Mouse (Mus musculus): ENCODE data around the gene Tmcc1. TPM values are rescaled to one million over a fixed set of nuclear protein-coding genes. Genes with fewer than 3 reads are reported as not detected.
A peak's percentile ranks its signal among the peaks of the same experiment; 100 is the strongest.
"Not testable (repeated sequence)": the region's sequence is repeated elsewhere in the genome, so short reads cannot be mapped to it uniquely, and the experiment has no call there.

Gene Tmcc1
- polyA plus RNA-seq (2016; fragmentation: Nextera tagmentation; extraction: Ambion mirVana), result 13.9 and 14.3 TPM in 2 replicates

DNA sequence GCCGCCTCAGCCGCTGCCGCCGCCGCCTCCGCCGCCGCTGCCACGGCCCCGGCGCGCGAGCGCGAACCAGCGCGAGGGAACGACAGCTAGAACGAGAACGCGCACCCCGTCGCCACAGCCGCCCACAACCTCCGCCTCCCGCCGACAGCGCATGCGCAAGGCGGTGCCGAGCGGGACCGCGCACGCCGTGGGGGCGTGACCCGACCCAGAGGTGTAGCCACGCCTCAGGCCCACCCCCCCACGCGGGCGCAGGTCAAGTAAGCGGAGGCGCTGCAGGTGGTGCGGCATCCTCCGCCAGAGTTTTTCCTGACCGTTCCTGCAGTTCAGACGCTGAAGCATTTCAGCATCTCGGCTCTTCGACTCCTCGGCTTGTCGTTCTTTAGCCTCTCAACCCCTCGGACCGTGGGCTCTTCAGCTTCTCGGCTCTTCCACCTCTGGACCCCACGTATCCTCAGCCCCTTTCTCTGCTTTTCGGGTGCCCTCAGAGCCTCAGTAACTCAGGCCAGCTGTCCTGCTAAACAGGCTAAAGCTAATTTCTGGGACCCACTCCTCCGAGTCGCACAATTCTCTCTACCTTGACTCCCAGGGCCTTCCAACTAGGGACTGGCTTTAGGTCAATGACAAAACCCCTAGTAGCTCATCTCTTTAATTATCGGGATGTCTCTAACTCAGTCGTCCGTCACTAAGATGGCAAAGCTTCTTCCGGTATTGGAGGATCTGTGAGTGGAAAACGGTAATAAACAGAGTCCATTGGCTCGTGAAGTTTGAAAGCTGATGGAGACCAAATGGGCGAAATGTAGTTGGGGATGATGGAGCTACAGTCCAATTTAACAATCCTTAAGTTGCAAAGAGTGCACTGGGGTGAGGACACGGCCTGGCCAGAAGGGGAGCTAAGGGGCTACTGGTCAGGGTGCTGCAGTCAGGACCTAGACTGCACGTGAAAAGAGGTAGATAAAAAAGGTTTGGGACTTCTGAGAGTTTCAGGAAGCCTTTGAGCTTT, at the start of gene Tmcc1:
Gene Tmcc1 (minus strand): TSS at position 93 of the 1,000 bp plus-strand sequence.
- Histone ChIP-seq H3K27ac (peak within 1 kb of the TSS; percentile 94), H3K9me3 (replicated peaks) (no peaks in the 10 kb centered on the region), H3K36me3 (no peaks in the 10 kb centered on the region; the same call in 1 of the 2 replicates), H3K27me3 (ENCODE audit: low read depth, poor library complexity, severe bottlenecking) (no peaks in the 10 kb centered on the region), H3K4me1 (peaks cover 19% of the 10 kb centered on the region; the same call in 1 of the 2 replicates), H3K4me3 (peak within 1 kb of the TSS; percentile 96)
- under 1% methylated on average over 68 of the region's 68 CpGs for WGBS
- DNase-seq (ENCODE audit: low spot score), result peak; percentile 99

DNA sequence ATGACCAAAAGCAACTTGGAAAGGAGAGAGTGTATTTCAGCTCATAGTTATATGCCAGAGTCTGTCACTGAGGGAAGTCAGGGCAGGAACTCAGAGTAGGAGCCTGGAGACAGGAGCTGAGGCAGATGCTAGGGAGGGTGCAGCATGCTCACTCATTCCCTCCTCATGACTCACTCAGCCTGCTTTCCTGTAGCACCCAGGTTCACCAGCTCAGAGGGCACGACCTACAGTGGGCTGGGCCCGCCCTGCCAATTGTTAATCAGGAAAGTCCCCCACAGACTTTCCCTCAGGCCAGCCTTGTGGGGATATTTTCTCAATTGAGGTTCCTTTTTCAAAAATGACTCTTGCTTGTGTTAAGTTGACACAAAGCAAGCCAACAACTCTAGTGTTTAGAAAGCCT, 47.1 kb upstream of the Tmcc1 start:
- Histone ChIP-seq H3K4me1 (no peaks in the 10 kb centered on the region), H3K4me3 (no peak overlapping the region)
- WGBS, result 84% methylated on average over 2 of the region's 2 CpGs

DNA sequence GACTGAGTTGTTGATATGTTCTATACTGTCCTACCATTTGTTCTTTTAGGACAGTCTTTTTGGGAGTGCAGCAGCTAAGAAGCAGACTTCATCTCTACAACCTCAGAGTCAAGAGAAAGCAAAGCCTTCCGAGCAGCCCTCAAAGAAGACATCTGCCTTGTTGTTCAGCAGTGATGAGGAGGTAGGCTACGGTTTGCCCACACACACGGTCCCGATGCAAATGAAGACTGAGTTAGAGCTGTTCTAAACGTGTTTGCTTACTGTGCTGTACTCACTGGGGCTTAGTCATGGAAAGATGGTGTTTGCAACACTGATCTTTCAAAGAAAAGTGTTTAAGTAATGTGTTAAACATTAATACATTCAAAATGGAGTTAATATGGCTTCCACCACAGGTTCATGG, 44.8 kb upstream of the Tmcc1 start:
- no peak overlapping the region for H3K4me3 ChIP-seq
- H3K27me3 ChIP-seq (ENCODE audit: low read depth, poor library complexity, severe bottlenecking), result no peaks in the 10 kb centered on the region
- no peak for DNase-seq (ENCODE audit: low spot score)
- H3K9me3 ChIP-seq (replicated peaks), result no peaks in the 10 kb centered on the region
- 92% methylated on average over 5 of the region's 5 CpGs for WGBS
- no peaks in the 10 kb centered on the region for H3K4me1 ChIP-seq
- no peak overlapping the region for H3K27ac ChIP-seq
- peaks cover 76% of the 10 kb centered on the region for H3K36me3 ChIP-seq

More for the DNA sequence above, 47.1 kb upstream of the Tmcc1 start:
- Histone ChIP-seq H3K27me3 (ENCODE audit: low read depth, poor library complexity, severe bottlenecking) (no peaks in the 10 kb centered on the region), H3K27ac (no peak overlapping the region), H3K36me3 (peaks cover 83% of the 10 kb centered on the region), H3K9me3 (replicated peaks) (no peaks in the 10 kb centered on the region)
- no peak for DNase-seq (ENCODE audit: low spot score)

DNA sequence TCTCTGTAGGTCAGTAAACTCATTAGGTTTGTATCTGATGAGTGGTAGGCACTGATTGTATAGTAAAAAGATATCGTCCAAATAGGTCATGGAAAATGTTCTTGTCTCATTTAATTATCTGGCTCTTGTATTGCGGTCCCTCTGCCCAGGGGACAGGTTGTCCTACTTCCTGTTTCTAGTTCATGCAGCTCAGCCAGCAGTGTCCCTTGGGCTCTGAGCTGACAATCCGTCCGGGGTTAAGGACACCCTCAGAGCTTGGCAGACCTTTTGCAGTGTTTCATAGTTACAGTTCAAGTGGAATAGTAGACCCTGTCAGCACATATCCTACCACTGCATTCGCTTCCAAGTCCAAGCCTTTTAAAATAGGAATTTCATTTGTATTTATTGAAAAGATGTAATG, 42.0 kb upstream of the Tmcc1 start:
- Histone ChIP-seq H3K4me1 (no peaks in the 10 kb centered on the region), H3K4me3 (no peak overlapping the region), H3K36me3 (peaks cover 77% of the 10 kb centered on the region), H3K27me3 (ENCODE audit: low read depth, poor library complexity, severe bottlenecking) (no peaks in the 10 kb centered on the region), H3K27ac (no peak overlapping the region), H3K9me3 (replicated peaks) (no peaks in the 10 kb centered on the region)
- WGBS, result 95% methylated on average over 5 of the region's 5 CpGs
- no peak for DNase-seq (ENCODE audit: low spot score)

DNA sequence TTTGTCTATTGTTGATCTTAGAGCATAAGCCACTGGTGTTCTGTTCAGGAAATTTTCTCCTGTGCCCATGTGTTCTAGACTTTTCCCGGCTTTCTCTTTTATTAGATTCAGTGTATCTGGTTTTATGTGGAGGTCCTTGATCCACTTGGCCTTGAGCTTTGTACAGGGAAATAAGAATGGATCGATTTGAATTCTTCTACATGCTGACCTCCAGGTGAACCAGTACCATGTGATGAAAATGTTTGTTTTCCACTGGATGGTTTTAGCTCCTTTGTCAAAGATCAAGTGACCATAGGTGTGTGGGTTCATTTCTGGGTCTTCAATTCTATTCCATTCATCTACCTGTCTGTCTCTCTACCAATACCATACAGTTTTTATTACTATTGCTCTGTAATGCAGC, 41.5 kb upstream of the Tmcc1 start:
- H3K4me3 ChIP-seq; H3K9me3 ChIP-seq (replicated peaks); DNase-seq (ENCODE audit: low spot score); H3K4me1 ChIP-seq; H3K27me3 ChIP-seq (ENCODE audit: low read depth, poor library complexity, severe bottlenecking); H3K27ac ChIP-seq: not testable (repeated sequence)
- 89% methylated on average over 2 of the region's 2 CpGs for WGBS
- H3K36me3 ChIP-seq, result peaks cover 75% of the 10 kb centered on the region

DNA sequence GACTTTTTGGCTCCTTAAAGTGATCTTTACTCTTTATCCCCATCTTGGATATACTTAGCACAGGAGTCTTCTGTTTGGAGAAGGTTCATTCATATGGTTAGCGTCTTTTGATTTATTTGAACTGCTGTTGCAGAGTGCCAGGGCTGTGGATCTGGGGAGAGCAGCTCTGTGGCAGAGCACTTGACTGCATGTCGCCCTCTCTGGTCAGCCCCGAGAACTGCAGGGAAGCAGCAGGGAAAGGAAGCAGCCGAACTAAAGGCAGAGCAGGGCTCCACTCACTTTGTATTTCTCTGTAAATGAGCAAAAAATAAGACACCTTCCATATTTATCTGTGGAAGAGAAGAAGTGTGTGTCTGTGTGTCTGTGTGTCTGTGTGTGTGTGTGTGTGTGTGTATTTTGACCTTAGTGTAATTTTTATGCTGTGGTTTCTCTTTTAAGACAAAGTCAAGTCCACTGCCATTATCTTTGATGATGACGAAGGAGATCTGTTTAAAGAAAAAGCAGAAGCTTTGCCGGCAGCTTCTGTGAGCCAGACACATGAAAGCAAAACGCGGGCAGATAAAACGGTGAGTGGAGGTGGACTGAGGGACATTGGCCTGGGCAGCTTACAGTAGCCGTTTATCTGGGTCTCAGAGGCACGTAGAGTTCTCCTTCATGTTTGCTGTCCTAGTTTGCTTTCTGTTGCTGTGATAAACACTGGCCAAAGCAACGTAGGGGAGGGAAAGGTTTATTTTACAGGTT, 35.7 kb upstream of the Tmcc1 start:
- no peaks in the 10 kb centered on the region for H3K27me3 ChIP-seq (ENCODE audit: low read depth, poor library complexity, severe bottlenecking)
- H3K4me3 ChIP-seq, result no peak overlapping the region
- no peak overlapping the region for H3K27ac ChIP-seq
- no peaks in the 10 kb centered on the region for H3K9me3 ChIP-seq (replicated peaks)
- DNase-seq (ENCODE audit: low spot score), result peak; percentile 76
- no peaks in the 10 kb centered on the region for H3K4me1 ChIP-seq
- 66% methylated on average over 12 of the region's 12 CpGs for WGBS
- H3K36me3 ChIP-seq, result peaks cover 86% of the 10 kb centered on the region

DNA sequence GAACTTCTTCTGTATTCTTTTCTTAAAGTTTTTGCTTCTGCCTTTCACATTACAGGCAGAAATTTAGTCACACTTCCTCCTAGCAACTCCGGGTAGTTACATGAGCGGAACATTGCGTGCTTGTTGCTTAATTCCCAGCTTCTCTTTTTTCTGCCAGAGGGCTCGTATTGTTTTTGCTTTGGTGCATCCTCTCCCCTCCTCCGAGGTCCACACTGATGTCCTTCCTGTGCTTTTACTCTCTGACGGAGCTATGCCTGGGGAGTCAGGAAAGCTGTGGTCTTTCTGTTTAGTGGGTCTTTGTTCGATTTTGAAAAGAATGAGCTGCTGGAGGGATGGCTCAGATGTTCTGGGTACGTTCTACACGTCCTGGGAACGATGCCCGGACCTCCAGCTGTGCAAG, 34.5 kb upstream of the Tmcc1 start:
- H3K36me3 ChIP-seq, result peaks cover 85% of the 10 kb centered on the region
- DNase-seq (ENCODE audit: low spot score), result no peak
- no peaks in the 10 kb centered on the region for H3K9me3 ChIP-seq (replicated peaks)
- 91% methylated on average over 11 of the region's 11 CpGs for WGBS
- no peaks in the 10 kb centered on the region for H3K27me3 ChIP-seq (ENCODE audit: low read depth, poor library complexity, severe bottlenecking)
- no peak overlapping the region for H3K27ac ChIP-seq
- no peak overlapping the region for H3K4me3 ChIP-seq
- no peaks in the 10 kb centered on the region for H3K4me1 ChIP-seq

DNA sequence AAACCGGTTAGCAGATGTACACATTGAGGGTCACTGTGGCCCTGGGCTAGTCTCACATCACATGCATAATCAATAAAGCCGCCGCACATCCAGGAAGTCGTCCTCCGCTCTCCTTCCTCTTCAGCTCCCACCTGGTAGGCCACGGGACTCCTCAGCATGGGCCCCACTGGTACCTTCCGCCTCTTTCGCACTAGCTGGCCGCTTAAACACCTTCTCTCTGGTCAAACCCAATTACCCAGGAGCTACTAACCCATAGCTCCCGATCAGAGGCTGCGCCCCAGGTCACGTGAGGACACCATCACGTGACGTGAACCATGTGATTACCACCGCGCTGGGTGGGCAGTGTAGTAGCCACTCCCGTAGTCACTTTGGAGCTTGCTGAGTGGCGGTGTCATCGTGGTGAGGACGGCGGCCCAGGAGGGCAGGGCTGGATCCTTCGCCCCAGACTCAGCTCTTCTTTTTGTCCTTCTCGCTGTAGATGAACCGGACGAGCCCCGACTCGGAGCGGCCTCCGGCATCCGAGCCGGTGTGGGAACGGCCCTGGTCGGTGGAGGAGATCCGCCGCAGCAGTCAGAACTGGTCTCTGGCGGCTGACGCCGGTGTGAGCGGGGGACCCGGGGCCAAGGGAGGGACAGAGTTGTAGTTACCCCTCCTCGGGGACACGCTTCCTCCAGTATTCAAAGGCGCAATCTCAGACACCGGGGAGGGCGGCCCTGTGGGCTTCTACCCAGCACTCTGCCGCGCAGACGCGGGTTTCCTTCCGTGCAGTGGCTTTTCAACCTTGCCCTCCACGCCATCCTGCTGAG, 14.6 kb upstream of the Tmcc1 start, which contains the start of gene Washc2:
Gene Washc2 (plus strand): TSS at position 310 of the 806 bp plus-strand sequence.
- peak; percentile 99 for DNase-seq (ENCODE audit: low spot score)
- peaks cover 20% of the 10 kb centered on the region for H3K4me1 ChIP-seq
- H3K9me3 ChIP-seq (replicated peaks), result no peaks in the 10 kb centered on the region
- H3K27me3 ChIP-seq (ENCODE audit: low read depth, poor library complexity, severe bottlenecking), result no peaks in the 10 kb centered on the region
- H3K27ac ChIP-seq, result peak within 1 kb of the TSS; percentile 86
- peak within 1 kb of the TSS; percentile 84 for H3K4me3 ChIP-seq
- WGBS, result under 1% methylated on average over 51 of the region's 51 CpGs
- peaks cover 28% of the 10 kb centered on the region for H3K36me3 ChIP-seq

DNA sequence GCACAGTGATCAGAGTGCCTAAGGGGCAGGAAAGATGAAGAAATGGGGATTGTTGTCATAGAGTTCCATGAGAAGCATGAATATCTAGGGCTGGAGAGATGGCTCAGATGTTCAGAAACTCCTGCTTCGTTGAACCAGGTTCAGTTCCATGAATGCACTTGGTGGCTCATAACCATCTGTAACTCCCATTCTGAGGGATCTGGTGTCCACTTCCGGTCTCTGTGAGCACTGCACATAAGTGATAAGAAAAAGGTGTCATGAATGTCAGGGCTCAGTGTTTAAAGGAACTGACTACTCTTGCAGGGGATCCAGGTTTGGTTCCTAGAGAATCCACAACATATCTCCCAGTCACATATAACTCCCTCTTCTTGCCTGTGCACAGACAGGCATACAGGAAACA, 6.4 kb upstream of the Tmcc1 start:
- H3K4me1 ChIP-seq, result no peaks in the 10 kb centered on the region
- H3K36me3 ChIP-seq, result no peaks in the 10 kb centered on the region
- WGBS, result 71% methylated on average over 2 of the region's 2 CpGs
- H3K9me3 ChIP-seq (replicated peaks), result no peaks in the 10 kb centered on the region
- no peak for DNase-seq (ENCODE audit: low spot score)
- H3K4me3 ChIP-seq, result no peak overlapping the region
- no peak overlapping the region for H3K27ac ChIP-seq
- H3K27me3 ChIP-seq (ENCODE audit: low read depth, poor library complexity, severe bottlenecking), result no peaks in the 10 kb centered on the region

DNA sequence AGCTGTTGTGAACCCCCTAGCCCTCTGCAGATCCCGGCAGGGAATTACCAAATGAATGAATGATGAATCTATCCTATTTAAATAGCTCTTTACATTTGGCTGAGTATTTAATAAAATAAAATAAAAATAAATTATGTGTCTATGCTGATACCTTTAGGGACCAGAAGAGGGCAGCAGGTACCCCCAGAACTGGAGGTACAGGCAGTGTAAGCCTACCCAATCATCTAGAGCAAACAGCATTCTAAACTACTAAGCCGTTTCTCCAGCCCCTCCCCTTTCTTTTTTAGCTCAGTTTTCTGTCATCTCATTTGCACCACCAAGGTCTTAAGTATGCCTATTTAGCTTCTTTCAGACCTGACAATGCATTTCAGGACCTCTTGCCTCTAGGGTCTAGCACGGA, 4.9 kb upstream of the Tmcc1 start:
- WGBS, result 46% methylated on average over 3 of the region's 3 CpGs
- DNase-seq (ENCODE audit: low spot score), result no peak
- Histone ChIP-seq H3K36me3 (no peaks in the 10 kb centered on the region), H3K27ac (no peak overlapping the region), H3K9me3 (replicated peaks) (no peaks in the 10 kb centered on the region), H3K4me1 (peaks cover 7% of the 10 kb centered on the region; the same call in 1 of the 2 replicates), H3K27me3 (ENCODE audit: low read depth, poor library complexity, severe bottlenecking) (no peaks in the 10 kb centered on the region), H3K4me3 (no peak overlapping the region)

DNA sequence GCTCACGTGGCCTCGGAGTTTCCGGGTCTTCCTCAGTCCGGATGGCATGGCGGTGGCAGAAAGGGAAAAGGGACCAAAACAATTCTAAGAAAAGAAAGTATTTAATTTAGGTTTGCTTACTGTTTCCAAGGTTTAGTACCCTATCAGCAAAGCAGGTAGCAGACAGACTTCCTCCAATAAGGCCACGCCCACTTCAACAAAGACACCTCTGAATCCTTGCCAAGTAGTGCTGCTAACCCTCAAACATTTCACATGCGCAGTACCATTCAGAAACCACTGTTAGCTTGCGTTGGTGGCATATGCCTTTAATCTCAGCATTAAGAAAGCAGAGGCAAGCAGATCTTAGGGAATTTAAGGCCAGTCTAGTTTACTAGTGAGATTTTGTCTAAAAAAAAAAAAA, 2.5 kb upstream of the Tmcc1 start:
- Histone ChIP-seq H3K27ac (no peak overlapping the region), H3K9me3 (replicated peaks) (no peaks in the 10 kb centered on the region), H3K4me3 (no peak overlapping the region), H3K36me3 (no peaks in the 10 kb centered on the region), H3K4me1 (peaks cover 19% of the 10 kb centered on the region; the same call in 1 of the 2 replicates), H3K27me3 (ENCODE audit: low read depth, poor library complexity, severe bottlenecking) (no peaks in the 10 kb centered on the region)
- DNase-seq (ENCODE audit: low spot score), result no peak
- 66% methylated on average over 8 of the region's 8 CpGs for WGBS

DNA sequence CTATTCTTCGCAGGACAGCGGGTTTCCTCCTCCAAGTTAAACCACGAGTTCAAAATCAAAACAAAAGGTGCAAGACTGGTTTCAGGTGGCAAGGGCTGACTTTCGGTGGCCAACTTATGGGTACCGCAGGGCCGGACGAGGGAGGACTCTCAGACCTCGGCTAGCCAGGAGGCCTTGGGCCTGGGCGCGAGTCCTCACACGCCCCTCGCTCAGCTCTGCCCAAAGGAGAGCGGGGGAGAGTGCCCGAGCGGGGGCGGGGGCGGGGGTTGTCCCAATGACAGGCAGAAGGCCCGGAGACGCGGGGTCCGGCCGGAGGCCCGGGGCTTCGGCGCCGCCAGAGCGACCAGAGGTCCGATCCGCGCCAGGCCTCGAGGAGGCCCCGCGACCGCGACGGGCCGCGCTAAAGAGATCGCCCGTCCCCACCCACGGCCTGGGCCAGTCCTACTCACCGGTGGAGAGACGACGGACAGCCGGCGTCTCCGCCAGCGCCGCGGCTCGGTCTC, 426 bp downstream of the Tmcc1 start:
- under 1% methylated on average over 49 of the region's 51 CpGs for whole genome bisulfite sequencing
- Histone ChIP-seq H3K27me3 (ENCODE audit: low read depth, poor library complexity, severe bottlenecking) (no peaks in the 10 kb centered on the region), H3K36me3 (no peaks in the 10 kb centered on the region; the same call in 1 of the 2 replicates), H3K9me3 (replicated peaks) (no peaks in the 10 kb centered on the region), H3K4me1 (peaks cover 19% of the 10 kb centered on the region; the same call in 1 of the 2 replicates), H3K4me3 (peak overlapping the region; percentile 96), H3K27ac (peak overlapping the region; percentile 94)
- peak; percentile 82 for DNase-seq (ENCODE audit: low spot score)
